Comparison of ENCODE assay signal across 18 mouse cellular contexts in the genomic region with DNA sequence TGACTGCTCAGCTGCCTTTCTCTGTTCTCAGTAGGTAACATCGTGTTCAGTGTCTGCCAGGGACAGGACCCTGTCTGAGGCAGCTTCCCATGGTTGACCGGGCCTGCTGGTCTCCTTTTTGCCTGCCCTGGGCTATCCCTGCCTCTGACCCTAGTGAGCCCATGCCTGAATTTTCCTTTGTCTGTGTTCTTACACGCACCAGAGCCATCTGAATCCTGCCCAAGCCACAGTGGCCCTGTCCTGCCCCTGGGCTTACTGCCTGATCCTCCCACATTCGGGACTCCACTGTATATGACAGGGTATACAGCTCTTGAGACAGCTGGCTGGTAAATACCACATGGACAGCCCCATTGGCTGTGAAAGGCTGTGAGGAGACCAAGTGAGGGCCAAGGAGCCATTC. TPM values are rescaled to one million over a fixed set of nuclear protein-coding genes. Genes with fewer than 3 reads are reported as not detected.
DNase-seq lines count a peak whose midpoint lies in the region; ATAC-seq and TF ChIP-seq lines count a peak whose summit lies in the region.
"Had no signal": no experiment of that assay in that cellular context is flagged by ENCODE, and none has a peak within 500 bp of the region (broad histone marks: within the 10 kb centered on the region; RNA-seq: fewer than 3 reads in every experiment).

No protein-coding gene starts in this region.

- H3K36me3 ChIP-seq in forebrain, embryonic 15.5 days, result peaks cover 18% of the 10 kb centered on the region
- peaks cover 57% of the 10 kb centered on the region for H3K36me3 ChIP-seq in forebrain, postnatal 0 days (ENCODE audit: insufficient read depth)
- peaks cover 10% of the 10 kb centered on the region; the same call in 1 of the 2 replicates for H3K36me3 ChIP-seq in hindbrain, postnatal 0 days (ENCODE audit: insufficient read depth, low read length)
- H3K36me3 ChIP-seq in hindbrain, embryonic 14.5 days (replicated peaks; ENCODE audit: control insufficient read depth, insufficient read depth), result peaks cover 54% of the 10 kb centered on the region
- peaks cover 83% of the 10 kb centered on the region for H3K36me3 ChIP-seq in midbrain, embryonic 10.5 days
- peaks cover 29% of the 10 kb centered on the region for H3K36me3 ChIP-seq in midbrain, postnatal 0 days (ENCODE audit: insufficient read depth, low read length)

- no peak for TF ChIP-seq CTCF in forebrain, postnatal 0 days (IDR thresholded peaks at IDR 0.05; ENCODE audit: low read depth)
- TF ChIP-seq CTCF in hindbrain, postnatal 0 days (IDR thresholded peaks at IDR 0.05; ENCODE audit: low read depth), result no peak
- TF ChIP-seq CTCF in midbrain, postnatal 0 days (IDR thresholded peaks at IDR 0.05), result no peak

- H3K4me3 ChIP-seq in forebrain, embryonic 15.5 days, result no peak overlapping the region
- no peak overlapping the region for H3K4me3 ChIP-seq in forebrain, postnatal 0 days (ENCODE audit: low read depth, low read length)
- H3K4me3 ChIP-seq in hindbrain, postnatal 0 days (ENCODE audit: low read length), result no peak overlapping the region
- H3K4me3 ChIP-seq in hindbrain, embryonic 14.5 days (replicated peaks; ENCODE audit: low read length), result no peak overlapping the region
- H3K4me3 ChIP-seq in midbrain, embryonic 10.5 days, result no peak overlapping the region
- no peak overlapping the region for H3K4me3 ChIP-seq in midbrain, postnatal 0 days (ENCODE audit: low read depth, low read length)
- H3K4me3 ChIP-seq: embryonic facial prominence, embryonic 13.5 days; megakaryocyte, embryonic 14.5 days had no signal

- no peaks in the 10 kb centered on the region for H3K9me3 ChIP-seq in forebrain, embryonic 15.5 days
- H3K9me3 ChIP-seq in forebrain, postnatal 0 days (ENCODE audit: low read length), result no peaks in the 10 kb centered on the region
- no peaks in the 10 kb centered on the region for H3K9me3 ChIP-seq in hindbrain, postnatal 0 days (ENCODE audit: low read length)
- H3K9me3 ChIP-seq in hindbrain, embryonic 14.5 days (ENCODE audit: control insufficient read depth, low read length), result no peaks in the 10 kb centered on the region
- H3K9me3 ChIP-seq in midbrain, embryonic 10.5 days (replicated peaks), result no peaks in the 10 kb centered on the region
- no peaks in the 10 kb centered on the region for H3K9me3 ChIP-seq in midbrain, postnatal 0 days (ENCODE audit: low read length)
- H3K9me3 ChIP-seq: embryonic facial prominence, embryonic 13.5 days; megakaryocyte, embryonic 14.5 days had no signal

- no peak for ATAC-seq in forebrain, embryonic 15.5 days (replicated peaks)
- ATAC-seq in forebrain, postnatal 0 days, result no peak
- no peak for ATAC-seq in hindbrain, postnatal 0 days
- ATAC-seq in hindbrain, embryonic 14.5 days (ENCODE audit: low FRiP score), result no peak
- ATAC-seq in midbrain, postnatal 0 days (ENCODE audit: low FRiP score), result no peak

- no peak overlapping the region for H3K9ac ChIP-seq in forebrain, embryonic 15.5 days (replicated peaks)
- no peak overlapping the region for H3K9ac ChIP-seq in forebrain, postnatal 0 days
- H3K9ac ChIP-seq in hindbrain, postnatal 0 days (replicated peaks; ENCODE audit: low read length), result no peak overlapping the region
- H3K9ac ChIP-seq in hindbrain, embryonic 14.5 days, result no peak overlapping the region
- no peak overlapping the region for H3K9ac ChIP-seq in midbrain, postnatal 0 days (replicated peaks; ENCODE audit: low read length, poor library complexity, severe bottlenecking)
- H3K9ac ChIP-seq: embryonic facial prominence, embryonic 13.5 days; liver, embryonic 14.5 days had no signal

- H3K4me1 ChIP-seq in forebrain, embryonic 15.5 days, result peaks cover 21% of the 10 kb centered on the region; the same call in 1 of the 2 replicates
- H3K4me1 ChIP-seq in forebrain, postnatal 0 days (ENCODE audit: insufficient read depth), result no peaks in the 10 kb centered on the region
- peaks cover 12% of the 10 kb centered on the region for H3K4me1 ChIP-seq in hindbrain, postnatal 0 days (ENCODE audit: insufficient read depth, low read length)
- H3K4me1 ChIP-seq in hindbrain, embryonic 14.5 days (replicated peaks; ENCODE audit: control insufficient read depth, insufficient read depth, low read length), result peaks cover 15% of the 10 kb centered on the region
- H3K4me1 ChIP-seq in midbrain, embryonic 10.5 days, result peaks cover 39% of the 10 kb centered on the region
- no peaks in the 10 kb centered on the region for H3K4me1 ChIP-seq in midbrain, postnatal 0 days (ENCODE audit: insufficient read depth, low read length)

- no peak overlapping the region for H3K4me2 ChIP-seq in forebrain, embryonic 15.5 days (replicated peaks)
- no peak overlapping the region for H3K4me2 ChIP-seq in forebrain, postnatal 0 days (ENCODE audit: low read depth)
- H3K4me2 ChIP-seq in hindbrain, postnatal 0 days (ENCODE audit: low read depth, low read length), result no peak overlapping the region
- H3K4me2 ChIP-seq in hindbrain, embryonic 14.5 days (replicated peaks), result no peak overlapping the region
- no peak overlapping the region for H3K4me2 ChIP-seq in midbrain, postnatal 0 days (ENCODE audit: low read depth, low read length, poor library complexity, severe bottlenecking)
- H3K4me2 ChIP-seq: embryonic facial prominence, embryonic 13.5 days had no signal

- 69% methylated on average over 4 of the region's 4 CpGs for WGBS in forebrain, embryonic 15.5 days
- WGBS in forebrain, postnatal 0 days, result 73% methylated on average over 4 of the region's 4 CpGs
- 64% methylated on average over 4 of the region's 4 CpGs for WGBS in hindbrain, postnatal 0 days
- WGBS in hindbrain, embryonic 14.5 days, result 68% methylated on average over 4 of the region's 4 CpGs
- WGBS in midbrain, embryonic 10.5 days, result 70% methylated on average over 4 of the region's 4 CpGs
- WGBS in midbrain, postnatal 0 days, result 58% methylated on average over 4 of the region's 4 CpGs

- DNase-seq in forebrain, postnatal 0 days, result no peak
- DNase-seq in hindbrain, postnatal 0 days (ENCODE audit: low spot score), result no peak
- no peak for DNase-seq in hindbrain, embryonic 14.5 days (ENCODE audit: low spot score)
- DNase-seq in midbrain, embryonic 10.5 days (ENCODE audit: low spot score), result no peak
- DNase-seq in midbrain, postnatal 0 days (ENCODE audit: low spot score), result no peak
- DNase-seq in adipocyte (ENCODE audit: low spot score), result peak; percentile 45
- no peak for DNase-seq in embryo, embryonic 10.5 days (ENCODE audit: low spot score)
- DNase-seq: adrenal gland, postnatal 10 days; cerebellum, adult 2 months; kidney, adult 8-10 months; lung, postnatal 14 days; right cerebral cortex, postnatal 25 days; thymus, postnatal 14 days had no signal

- H3K27me3 ChIP-seq in forebrain, embryonic 15.5 days, result no peaks in the 10 kb centered on the region
- H3K27me3 ChIP-seq in forebrain, postnatal 0 days (ENCODE audit: insufficient read depth, low read length), result no peaks in the 10 kb centered on the region
- no peaks in the 10 kb centered on the region for H3K27me3 ChIP-seq in hindbrain, postnatal 0 days (ENCODE audit: insufficient read depth, low read length)
- no peaks in the 10 kb centered on the region for H3K27me3 ChIP-seq in hindbrain, embryonic 14.5 days (ENCODE audit: control insufficient read depth, insufficient read depth, low read length)
- H3K27me3 ChIP-seq in midbrain, embryonic 10.5 days (ENCODE audit: low read depth, poor library complexity, severe bottlenecking), result no peaks in the 10 kb centered on the region
- H3K27me3 ChIP-seq in midbrain, postnatal 0 days (ENCODE audit: insufficient read depth, low read length), result no peaks in the 10 kb centered on the region
- H3K27me3 ChIP-seq: embryonic facial prominence, embryonic 13.5 days; megakaryocyte, embryonic 14.5 days had no signal

- 0 out of 2 replicates have a peak overlapping the region, but pooled peaks have one; percentile 12 for H3K27ac ChIP-seq in forebrain, embryonic 15.5 days (replicated peaks)
- no peak overlapping the region for H3K27ac ChIP-seq in forebrain, postnatal 0 days (ENCODE audit: low read depth, low read length)
- 0 out of 2 replicates have a peak overlapping the region, but pooled peaks have one; percentile 22 for H3K27ac ChIP-seq in hindbrain, postnatal 0 days
- H3K27ac ChIP-seq in hindbrain, embryonic 14.5 days, result no peak overlapping the region
- H3K27ac ChIP-seq in midbrain, embryonic 10.5 days (replicated peaks), result peak overlapping the region; percentile 53; the same call in 1 of the 2 replicates
- no peak overlapping the region for H3K27ac ChIP-seq in midbrain, postnatal 0 days (ENCODE audit: low read depth, low read length)
- H3K27ac ChIP-seq: embryonic facial prominence, embryonic 13.5 days; liver, embryonic 14.5 days; stomach, postnatal 0 days had no signal

RNA-seq across cellular contexts. Expression of gene Txnrd2, which starts 16.4 kb away (rescaled TPM):
- polyA plus RNA-seq in forebrain, embryonic 15.5 days (2015; fragmentation: Nextera tagmentation; extraction: Ambion mirVana), result 24.2 and 26.3 TPM in 2 replicates
- 9.7 and 11.5 TPM in 2 replicates for total RNA-seq in forebrain, postnatal 0 days (2014; rRNA removed)
- polyA plus RNA-seq in forebrain, postnatal 0 days (2015; fragmentation: Nextera tagmentation; extraction: Ambion mirVana), result 28.0 and 34.4 TPM in 2 replicates
- 17.9 and 23.1 TPM in 2 replicates for total RNA-seq in hindbrain, postnatal 0 days (2014; rRNA removed)
- polyA plus RNA-seq in hindbrain, postnatal 0 days (2015; fragmentation: Nextera tagmentation; extraction: Ambion mirVana), result 37.6 and 41.8 TPM in 2 replicates
- polyA plus RNA-seq in hindbrain, embryonic 14.5 days (2014; fragmentation: Nextera tagmentation; extraction: Ambion mirVana), result 26.0 and 28.2 TPM in 2 replicates
- polyA plus RNA-seq in midbrain, embryonic 10.5 days (2016; fragmentation: Nextera tagmentation; extraction: Ambion mirVana), result 30.6 and 30.7 TPM in 2 replicates
- total RNA-seq in midbrain, postnatal 0 days (2014; rRNA removed), result 13.3 and 22.9 TPM in 2 replicates
- polyA plus RNA-seq in midbrain, postnatal 0 days (2015; fragmentation: Nextera tagmentation; extraction: Ambion mirVana), result 38.3 and 42.6 TPM in 2 replicates

RNA-seq across cellular contexts. Expression of gene Comt, which starts 16.9 kb away (rescaled TPM):
- 83.0 and 84.4 TPM in 2 replicates for polyA plus RNA-seq in forebrain, embryonic 15.5 days (2015; fragmentation: Nextera tagmentation; extraction: Ambion mirVana)
- total RNA-seq in forebrain, postnatal 0 days (2014; rRNA removed), result 65.6 and 68.4 TPM in 2 replicates
- 79.9 and 105 TPM in 2 replicates for polyA plus RNA-seq in forebrain, postnatal 0 days (2015; fragmentation: Nextera tagmentation; extraction: Ambion mirVana)
- total RNA-seq in hindbrain, postnatal 0 days (2014; rRNA removed), result 82.8 and 88.9 TPM in 2 replicates
- 94.3 and 102 TPM in 2 replicates for polyA plus RNA-seq in hindbrain, postnatal 0 days (2015; fragmentation: Nextera tagmentation; extraction: Ambion mirVana)
- polyA plus RNA-seq in hindbrain, embryonic 14.5 days (2014; fragmentation: Nextera tagmentation; extraction: Ambion mirVana), result 91.6 and 99.4 TPM in 2 replicates
- 62.0 and 66.0 TPM in 2 replicates for polyA plus RNA-seq in midbrain, embryonic 10.5 days (2016; fragmentation: Nextera tagmentation; extraction: Ambion mirVana)
- 62.3 and 74.6 TPM in 2 replicates for total RNA-seq in midbrain, postnatal 0 days (2014; rRNA removed)
- 95.0 and 103 TPM in 2 replicates for polyA plus RNA-seq in midbrain, postnatal 0 days (2015; fragmentation: Nextera tagmentation; extraction: Ambion mirVana)

Comparison
In these comparisons a context has a peak if more than half of its experiments do, and no peak if none do; other contexts are left out.
1. H3K27ac ChIP-seq: peak in forebrain, embryonic 15.5 days (single experiment), hindbrain, postnatal 0 days (single experiment) and midbrain, embryonic 10.5 days (single experiment); none in forebrain, postnatal 0 days (single experiment), hindbrain, embryonic 14.5 days (single experiment) and midbrain, postnatal 0 days (single experiment).